Comparison of ENCODE assay signal across 8 mouse cellular contexts in genomic region chr10:60277207-60278005, GRCm38 (mm10). TPM values are rescaled to one million over a fixed set of nuclear protein-coding genes. Genes with fewer than 3 reads are reported as not detected.
DNase-seq lines count a peak whose midpoint lies in the region; ATAC-seq and TF ChIP-seq lines count a peak whose summit lies in the region.

Psap (plus strand) TSS chr10:60277627.

- H3K4me1 ChIP-seq in forebrain, embryonic 15.5 days, result peaks cover 46% of the 10 kb centered on the region
- H3K4me1 ChIP-seq in lung, adult 2 months (ENCODE audit: control insufficient read depth, insufficient read depth, low read length), result peaks cover 14% of the 10 kb centered on the region

- peak; percentile 92 for DNase-seq in ES-CJ7 (ENCODE audit: low read depth, low spot score)
- DNase-seq in cerebellum, adult 11 months, result peak; percentile 96
- DNase-seq in heart, postnatal 25 days (ENCODE audit: low spot score), result peak; percentile 88
- peak; percentile 94 to 95 for DNase-seq in layer of hippocampus, adult 18-20 months (ENCODE audit: low spot score in 2 of 2)
- DNase-seq in lung, adult 2 months, result peak; percentile 94
- peak; percentile 90 to 91 for DNase-seq in thymus, adult 18-20 months

- intact Hi-C loops in heart, postnatal 25 days (cut with DNase I), result no loop called here

- TF ChIP-seq POLR2A in lung, adult 2 months (IDR thresholded peaks at IDR 0.05; ENCODE audit: borderline replicate concordance, extremely low read depth, low read depth, low read length), result peak; percentile 98

- H3K27ac ChIP-seq in forebrain, embryonic 15.5 days (replicated peaks), result peak within 1 kb of the TSS; percentile 92

- ATAC-seq in forebrain, embryonic 15.5 days (replicated peaks), result peak; percentile 93
- peak; percentile 62 for ATAC-seq in neutrophil, adult 5-6 weeks (ENCODE audit: extremely low read depth, insufficient number of reproducible peaks, low FRiP score, poor library complexity, severe bottlenecking)

- peak within 1 kb of the TSS; percentile 50 for H3K4me3 ChIP-seq in forebrain, embryonic 15.5 days
- H3K4me3 ChIP-seq in lung, adult 2 months (replicated peaks; ENCODE audit: extremely low read depth, low read depth, low read length), result peak within 1 kb of the TSS; percentile 94

- no peaks in the 10 kb centered on the region for H3K27me3 ChIP-seq in forebrain, embryonic 15.5 days

- H3K9me3 ChIP-seq in forebrain, embryonic 15.5 days, result no peaks in the 10 kb centered on the region

- 2% methylated on average over 54 of the region's 54 CpGs for WGBS in forebrain, embryonic 15.5 days
- WGBS in lung, adult 2 months, result 3% methylated on average over 54 of the region's 54 CpGs

- no peaks in the 10 kb centered on the region for H3K36me3 ChIP-seq in forebrain, embryonic 15.5 days

- H3K9ac ChIP-seq in forebrain, embryonic 15.5 days (replicated peaks), result peak within 1 kb of the TSS; percentile 62

- H3K4me2 ChIP-seq in forebrain, embryonic 15.5 days (replicated peaks), result peak within 1 kb of the TSS; percentile 57

- no peak for TF ChIP-seq CTCF in lung, adult 2 months (IDR thresholded peaks at IDR 0.05; ENCODE audit: insufficient read depth, low read length)

RNA-seq across cellular contexts. Expression of gene Psap, which starts in this region (rescaled TPM):
- polyA plus RNA-seq in forebrain, embryonic 15.5 days (2015; fragmentation: Nextera tagmentation; extraction: Ambion mirVana), result 141 and 169 TPM in 2 replicates
- 1,000 to 10,000 TPM in 1 of 2 experiments, 100 to 1,000 TPM in 1; 984 to 1,036 TPM for total RNA-seq in heart, postnatal 25 days (2021)
- 1,000 to 10,000 TPM; 1,436 to 1,491 TPM for total RNA-seq in layer of hippocampus, adult 18-20 months (2021)
- 993 and 1,289 TPM in 2 replicates for polyA plus RNA-seq in lung, adult 2 months (2012; rRNA removed)
- 675 and 698 TPM in 2 replicates for total RNA-seq in neutrophil, adult 5-6 weeks (2017)

Comparison
In these comparisons a context has a peak if more than half of its experiments do, and no peak if none do; other contexts are left out.
1. Peak in every context shown above with its lines: DNase-seq, ATAC-seq, H3K4me3 ChIP-seq and H3K27ac ChIP-seq.